Mouse (Mus musculus) limb, embryonic 11.5 days (tissue): Measurements from ENCODE around the gene Selplg. TPM values are rescaled to one million over a fixed set of nuclear protein-coding genes. Genes with fewer than 3 reads are reported as not detected.
"Not testable (repeated sequence)": the region's sequence is repeated elsewhere in the genome, so short reads cannot be mapped to it uniquely, and the experiment has no call there.

Source experiments
- ATAC-seq: fragments of 200-750 bp; cut with Nextera tagmentation; 2 replicates; pipeline ENCODE4 v1.8.0; 2017; ENCODE audit warnings: low read depth; ENCODE audit not compliant: insufficient number of reproducible peaks, low FRiP score, low TSS enrichment
- DNase-seq: peaks from one replicate; pipeline ENCODE4 v3.0.0-alpha.2; 2015; ENCODE audit warnings: low spot score
- H3K27ac ChIP-seq: fragments of 300-500 bp; sonication (generic); replicated peaks from 2 replicates; pipeline ENCODE4 v1.5.1; 2014; ENCODE audit warnings: low read depth, mild to moderate bottlenecking, low read length
- H3K27me3 ChIP-seq: fragments of 300-500 bp; sonication (generic); 2 replicates; pipeline ENCODE4 v1.6.1; 2014; ENCODE audit warnings: mild to moderate bottlenecking, low read length, mixed read lengths; ENCODE audit not compliant: control insufficient read depth, insufficient read depth
- H3K36me3 ChIP-seq: fragments of 300-500 bp; sonication (generic); 2 replicates; pipeline ENCODE4 v1.6.1; 2014; ENCODE audit warnings: mild to moderate bottlenecking, low read length, moderate library complexity, mixed read lengths; ENCODE audit not compliant: control insufficient read depth, insufficient read depth
- H3K4me1 ChIP-seq: fragments of 300-500 bp; sonication (generic); 2 replicates; pipeline ENCODE4 v1.6.1; 2014; ENCODE audit warnings: low read length, mixed read lengths; ENCODE audit not compliant: control insufficient read depth, insufficient read depth
- H3K4me2 ChIP-seq: fragments of 300-500 bp; sonication (generic); 2 replicates; pipeline ENCODE4 v1.6.1; 2014; ENCODE audit warnings: low read depth, mild to moderate bottlenecking, moderate library complexity; ENCODE audit not compliant: severe bottlenecking
- H3K4me3 ChIP-seq: fragments of 300-500 bp; sonication (generic); 2 replicates; pipeline ENCODE4 v1.5.1; 2014; ENCODE audit warnings: low read depth, low read length
- H3K9ac ChIP-seq: fragments of 300-500 bp; sonication (generic); 2 replicates; pipeline ENCODE4 v1.6.1; 2014; ENCODE audit warnings: mild to moderate bottlenecking, low read length
- H3K9me3 ChIP-seq: fragments of 300-500 bp; sonication (generic); 2 replicates; pipeline ENCODE4 v1.6.1; 2016; ENCODE audit warnings: low read length; ENCODE audit not compliant: control insufficient read depth
- WGBS: fragments of 180-500 bp; shearing (Covaris S2); extraction: QIAGEN DNeasy Blood & Tissue Kit; methylation state at CpG from one replicate; pipeline ENCODE4 v1.1.7; 2014; 5-methylcytosine and 5-hydroxymethylcytosine counted together
- polyA plus RNA-seq: library from polyadenylated mRNA; unstranded; fragments of >200 nt; fragmentation: Nextera tagmentation; extraction: Ambion mirVana; gene quantifications from 2 replicates; pipeline ENCODE4 v1.2.1, GENCODE M21; 2014

Gene Selplg
- polyA plus RNA-seq, 1 experiment from 2014 or later, result 1.6 TPM

- Histone ChIP-seq H3K9ac (no peak overlapping the region), H3K4me2 (no peak overlapping the region), H3K4me1 (peaks cover 2% of the 10 kb centered on the region; the same call in 1 of the 2 replicates), H3K36me3 (no peaks in the 10 kb centered on the region), H3K9me3 (no peaks in the 10 kb centered on the region), H3K4me3 (no peak overlapping the region), H3K27ac (no peak overlapping the region), H3K27me3 (no peaks in the 10 kb centered on the region)
- DNase-seq (no peak), ATAC-seq (no peak)
- WGBS, result 38% methylated on average over 27 of the region's 27 CpGs
Observed at GRCm38 (mm10) chr5:113814111-113815040, 18.1 kb downstream of the Selplg start.

- H3K27me3 ChIP-seq, result no peaks in the 10 kb centered on the region
- H3K36me3 ChIP-seq, result no peaks in the 10 kb centered on the region
- no peak for DNase-seq
- peaks cover 8% of the 10 kb centered on the region; the same call in 1 of the 2 replicates for H3K4me1 ChIP-seq
- H3K9ac ChIP-seq, result no peak overlapping the region
- no peak overlapping the region for H3K4me3 ChIP-seq
- WGBS, result 23% methylated on average over 9 of the region's 9 CpGs
- H3K27ac ChIP-seq, result no peak overlapping the region
- H3K9me3 ChIP-seq, result no peaks in the 10 kb centered on the region
- ATAC-seq, result no peak
- no peak overlapping the region for H3K4me2 ChIP-seq
Observed at GRCm38 (mm10) chr5:113813608-113814007, 18.8 kb downstream of the Selplg start.

GRCm38 (mm10) chr5:113812638-113813037 lies 19.8 kb downstream of the Selplg start:
- no peak overlapping the region for H3K9ac ChIP-seq
- ATAC-seq (no peak), DNase-seq (no peak)
- H3K9me3 ChIP-seq, result no peaks in the 10 kb centered on the region
- H3K36me3 ChIP-seq, result no peaks in the 10 kb centered on the region
- H3K27me3 ChIP-seq, result no peaks in the 10 kb centered on the region
- H3K4me2 ChIP-seq, result no peak overlapping the region
- 95% methylated on average over 2 of the region's 2 CpGs for WGBS
- no peak overlapping the region for H3K4me3 ChIP-seq
- H3K27ac ChIP-seq, result no peak overlapping the region
- H3K4me1 ChIP-seq, result peaks cover 16% of the 10 kb centered on the region

- H3K4me3 ChIP-seq, H3K36me3 ChIP-seq, H3K9ac ChIP-seq, H3K27ac ChIP-seq, H3K27me3 ChIP-seq, H3K4me2 ChIP-seq, H3K9me3 ChIP-seq, ATAC-seq, DNase-seq: not testable (repeated sequence)
- 19% methylated on average over 11 of the region's 12 CpGs for WGBS
- peaks cover 23% of the 10 kb centered on the region for H3K4me1 ChIP-seq
Observed at GRCm38 (mm10) chr5:113811824-113812420, 20.5 kb downstream of the Selplg start.

GRCm38 (mm10) chr5:113810111-113810510 lies 22.3 kb downstream of the Selplg start:
- H3K36me3 ChIP-seq, result no peaks in the 10 kb centered on the region
- DNase-seq (no peak), ATAC-seq (no peak)
- H3K4me2 ChIP-seq, result no peak overlapping the region
- no peaks in the 10 kb centered on the region for H3K27me3 ChIP-seq
- H3K9me3 ChIP-seq, result no peaks in the 10 kb centered on the region
- H3K4me3 ChIP-seq, result no peak overlapping the region
- H3K9ac ChIP-seq, result no peak overlapping the region
- H3K27ac ChIP-seq, result no peak overlapping the region
- 88% methylated on average over 4 of the region's 4 CpGs for WGBS
- peaks cover 30% of the 10 kb centered on the region for H3K4me1 ChIP-seq

GRCm38 (mm10) chr5:113808177-113808576 lies 24.3 kb downstream of the Selplg start:
- 3% methylated on average over 2 of the region's 2 CpGs for WGBS
- H3K27ac ChIP-seq, result peak overlapping the region; percentile 57; the same call in 1 of the 2 replicates
- ATAC-seq, result peak; percentile 67
- peaks cover 39% of the 10 kb centered on the region for H3K4me1 ChIP-seq
- no peak overlapping the region for H3K4me3 ChIP-seq
- H3K9me3 ChIP-seq, result no peaks in the 10 kb centered on the region
- H3K27me3 ChIP-seq, result no peaks in the 10 kb centered on the region
- H3K4me2 ChIP-seq, result no peak overlapping the region; the same call in 1 of the 2 replicates
- DNase-seq, result peak; percentile 78
- no peaks in the 10 kb centered on the region for H3K36me3 ChIP-seq
- no peak overlapping the region for H3K9ac ChIP-seq

- WGBS, result 14% methylated on average over 9 of the region's 9 CpGs
- H3K27ac ChIP-seq, result peak overlapping the region; percentile 57; the same call in 1 of the 2 replicates
- ATAC-seq (no peak), DNase-seq (peak; percentile 56)
- no peak overlapping the region for H3K4me3 ChIP-seq
- H3K4me2 ChIP-seq, result no peak overlapping the region; the same call in 1 of the 2 replicates
- H3K27me3 ChIP-seq, result no peaks in the 10 kb centered on the region
- H3K36me3 ChIP-seq, result no peaks in the 10 kb centered on the region
- H3K4me1 ChIP-seq, result peaks cover 39% of the 10 kb centered on the region
- H3K9me3 ChIP-seq, result no peaks in the 10 kb centered on the region
- no peak overlapping the region for H3K9ac ChIP-seq
Observed at GRCm38 (mm10) chr5:113807712-113808111, 24.7 kb downstream of the Selplg start.

GRCm38 (mm10) chr5:113806414-113806813 lies 26.0 kb downstream of the Selplg start:
- Histone ChIP-seq H3K27ac (peak overlapping the region; percentile 72), H3K9me3 (no peaks in the 10 kb centered on the region)

More at GRCm38 (mm10) chr5:113806414-113806813, 26.0 kb downstream of the Selplg start:
- DNase-seq, result peak; percentile 70
- Histone ChIP-seq H3K4me3 (no peak overlapping the region), H3K4me2 (no peak overlapping the region), H3K36me3 (no peaks in the 10 kb centered on the region), H3K27me3 (no peaks in the 10 kb centered on the region), H3K4me1 (peaks cover 39% of the 10 kb centered on the region), H3K9ac (peak overlapping the region; percentile 8; the same call in 1 of the 2 replicates)
- no peak for ATAC-seq
- 4% methylated on average over 10 of the region's 10 CpGs for WGBS
